Mouse (Mus musculus): Measurements from ENCODE around the gene Ttl.

Gene Ttl
- long read RNA-seq, experiment 1, full-length matches to known transcripts: 4 of 9 reads
- long read RNA-seq, experiment 1, partial matches to known transcripts: 1 of 9 reads
- long read RNA-seq, experiment 1, other reads (novel, unspliced or antisense): 4 of 9 reads
- long read RNA-seq, experiment 2, full-length matches to known transcripts: 11 of 13 reads
- long read RNA-seq, experiment 2, partial matches to known transcripts: 0 of 13 reads
- long read RNA-seq, experiment 2, other reads (novel, unspliced or antisense): 2 of 13 reads

- intact Hi-C loops (cut with DNase I): no loop called here
Observed at GRCm38 (mm10) chr2:129065437-129066282, at the start of gene Ttl. Gene Ttl, plus strand, starts transcription at chr2:129065942.

GRCm38 (mm10) chr2:129020106-129020505, 45.6 kb upstream of the Ttl start:
- intact Hi-C loops (cut with DNase I): no loop called here

GRCm38 (mm10) chr2:129024820-129025219, 40.9 kb upstream of the Ttl start:
- intact Hi-C loops (cut with DNase I): no loop called here

DNA sequence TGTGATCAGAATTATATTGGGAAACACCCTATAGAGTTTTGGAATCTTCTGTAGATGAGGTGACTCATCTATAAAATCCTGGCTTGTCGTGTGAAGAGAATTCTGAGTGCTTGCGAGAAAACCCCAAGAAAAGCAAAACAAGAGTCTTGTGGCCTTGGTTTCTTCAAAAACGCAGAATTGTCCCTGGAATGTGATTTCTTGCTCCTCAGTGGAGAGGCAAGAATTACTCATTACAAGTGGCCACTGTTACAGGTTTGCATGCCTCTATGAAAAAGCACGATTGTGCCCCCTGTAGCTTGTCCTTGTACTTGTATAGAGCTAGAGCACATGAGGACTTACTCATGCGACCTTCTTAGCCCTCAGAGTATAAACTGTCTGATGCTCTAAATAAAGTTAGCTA, 30.4 kb upstream of the Ttl start:
- intact Hi-C loops (cut with DNase I): no loop called here

- intact Hi-C loops (cut with DNase I): no loop called here
Observed at GRCm38 (mm10) chr2:129038426-129038936, 27.3 kb upstream of the Ttl start.

GRCm38 (mm10) chr2:129038937-129039631, 26.7 kb upstream of the Ttl start:
- intact Hi-C loops (cut with DNase I): no loop called here

DNA sequence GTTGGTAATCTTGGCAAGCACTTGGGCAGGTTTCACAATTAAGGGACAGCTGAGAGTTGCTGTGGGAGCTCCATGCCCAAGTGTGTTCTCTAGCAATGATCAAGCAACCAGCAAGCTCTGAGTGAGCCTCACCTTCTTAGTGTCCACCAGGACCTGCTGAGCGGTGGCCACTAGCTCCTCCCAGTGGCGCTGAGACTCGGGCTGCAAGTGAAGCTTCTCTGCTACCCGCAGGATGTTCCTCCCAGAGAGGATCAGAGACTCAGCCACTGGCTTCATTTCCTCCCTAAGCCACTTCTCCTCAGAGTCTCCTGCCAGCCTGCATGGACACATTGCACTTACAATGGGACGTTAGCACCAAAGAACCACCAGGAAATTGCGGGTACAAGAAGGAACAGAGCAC, 25.2 kb upstream of the Ttl start:
- intact Hi-C loops (cut with DNase I): no loop called here

GRCm38 (mm10) chr2:129046172-129046845, 19.4 kb upstream of the Ttl start:
- intact Hi-C loops (cut with DNase I): no loop called here

DNA sequence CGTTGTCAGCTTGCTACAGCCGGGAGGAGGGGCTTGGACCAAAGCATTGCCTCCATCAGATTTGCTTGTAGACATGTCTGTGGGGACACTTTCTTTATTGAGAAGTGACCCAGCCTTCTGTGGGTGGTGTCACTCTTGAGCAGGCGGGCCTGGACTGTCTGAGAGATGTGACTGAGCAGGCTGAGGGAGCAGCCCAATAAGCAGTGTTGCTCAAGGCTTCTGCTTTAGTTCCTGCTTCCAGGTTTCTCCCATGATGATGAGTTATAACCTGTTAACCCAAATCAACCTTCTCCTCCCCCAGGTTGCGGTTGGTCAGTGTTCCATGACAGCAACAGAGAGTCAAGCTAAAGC, 18.9 kb upstream of the Ttl start:
- intact Hi-C loops (cut with DNase I): no loop called here

DNA sequence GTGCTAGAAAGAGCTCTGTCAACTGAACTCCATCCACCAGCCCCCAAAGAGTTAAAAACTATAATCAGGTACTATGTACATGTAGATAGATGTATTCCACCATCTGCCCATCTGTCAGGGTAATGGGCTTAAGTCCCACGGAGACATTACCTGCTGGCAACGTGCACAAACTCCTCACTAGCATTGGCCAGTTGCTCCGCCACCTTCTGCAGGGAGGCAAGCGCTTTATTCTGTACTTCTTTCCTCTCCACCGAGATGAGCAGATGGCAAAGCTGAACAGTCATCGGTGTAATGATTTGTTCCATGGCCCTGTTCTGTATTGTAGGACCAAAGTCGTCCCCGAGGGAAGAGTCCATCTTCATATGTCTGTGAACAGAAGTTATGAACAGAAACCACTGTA, 17.9 kb upstream of the Ttl start, which contains the start of gene Vinac1:
TSS of gene Vinac1 (minus strand) at position 362 of the 400 bp plus-strand sequence.
- intact Hi-C loops (cut with DNase I): no loop called here

- intact Hi-C loops (cut with DNase I): no loop called here
Observed at GRCm38 (mm10) chr2:129052451-129052983, 13.2 kb upstream of the Ttl start.

GRCm38 (mm10) chr2:129055741-129056140, 10.0 kb upstream of the Ttl start:
- intact Hi-C loops (cut with DNase I): no loop called here

DNA sequence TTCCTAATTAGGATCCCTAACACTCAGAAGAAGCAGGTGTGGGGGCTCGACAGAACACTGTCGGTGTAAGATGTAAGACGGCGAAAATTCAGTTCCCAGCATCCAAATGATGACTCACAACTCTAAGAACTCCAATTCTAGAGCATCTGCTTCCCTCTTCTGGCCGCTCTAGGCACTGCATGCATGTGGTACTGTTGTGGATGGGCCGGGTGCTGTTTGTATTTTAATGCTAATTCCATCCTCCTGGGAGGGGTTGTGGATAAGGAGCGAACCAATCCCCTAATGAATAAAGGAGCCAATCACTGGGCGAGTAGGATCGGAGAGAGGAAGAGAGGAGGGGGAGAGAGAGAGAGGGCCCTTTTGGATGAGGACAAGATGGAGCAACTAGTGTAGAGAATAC, 9.1 kb upstream of the Ttl start:
- intact Hi-C loops (cut with DNase I): no loop called here

DNA sequence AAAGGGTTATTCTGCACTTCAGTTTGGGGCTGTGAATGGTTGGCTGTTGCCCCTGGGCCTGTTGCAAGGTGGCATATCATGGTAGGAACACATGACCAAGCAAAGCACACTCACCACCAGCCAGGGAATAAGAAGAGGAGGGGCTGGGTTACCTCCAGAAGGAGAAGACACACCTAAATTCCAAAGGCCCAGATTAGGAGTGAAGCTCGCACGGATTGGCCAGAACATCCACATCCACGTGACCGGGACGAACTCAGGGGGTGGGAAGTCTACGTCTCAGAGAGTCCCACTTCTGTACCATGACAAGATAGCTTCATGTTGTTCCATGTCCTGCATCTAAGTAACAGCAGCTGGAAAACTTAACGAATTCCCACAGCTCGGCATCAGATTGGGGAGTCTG, 8.5 kb upstream of the Ttl start:
- intact Hi-C loops (cut with DNase I): no loop called here

DNA sequence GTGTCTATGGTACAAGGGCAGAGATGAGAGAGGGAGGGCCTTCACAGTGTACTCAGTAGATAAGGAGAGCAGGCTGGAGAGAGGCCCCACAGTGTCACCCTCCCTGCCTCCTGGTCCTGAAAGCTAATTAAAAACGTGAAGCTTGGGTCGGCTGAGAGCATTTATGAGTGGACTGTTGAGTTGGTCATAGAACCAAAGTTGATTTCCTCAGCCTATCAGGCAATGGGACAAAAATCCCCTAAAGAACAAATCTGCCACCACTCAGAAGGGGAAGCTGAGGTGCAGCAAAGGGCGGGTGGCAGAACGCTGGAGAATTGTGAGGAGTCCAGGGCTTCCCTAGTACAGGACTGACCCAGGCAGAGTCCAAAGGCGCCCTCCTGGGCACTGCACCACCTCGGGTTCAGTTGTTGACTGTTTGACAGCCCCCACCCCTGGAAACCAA, 7.8 kb upstream of the Ttl start:
- intact Hi-C loops (cut with DNase I): no loop called here

- intact Hi-C loops (cut with DNase I): no loop called here
Observed at GRCm38 (mm10) chr2:129061456-129062059, 4.2 kb upstream of the Ttl start.

DNA sequence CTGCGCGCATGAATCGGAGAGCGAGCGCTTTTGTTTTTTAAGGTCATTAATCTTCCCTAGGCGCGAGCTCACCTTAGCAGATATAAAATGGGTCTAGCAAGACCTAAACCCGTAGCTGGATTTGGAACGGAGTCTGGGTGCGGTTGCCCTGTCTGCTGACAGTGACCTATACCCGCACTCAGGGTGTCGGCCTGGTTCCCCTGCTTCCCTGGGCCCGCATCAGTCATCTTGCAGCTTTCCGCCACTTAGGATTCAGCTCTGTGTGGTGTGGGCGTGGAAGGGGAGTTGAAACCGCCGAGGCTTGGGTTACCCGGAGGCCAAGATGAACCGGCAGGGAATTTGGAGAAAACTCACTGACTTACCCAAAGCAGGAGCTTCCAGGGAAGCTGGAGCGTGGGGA, 584 bp downstream of the Ttl start:
- intact Hi-C loops (cut with DNase I): no loop called here

DNA sequence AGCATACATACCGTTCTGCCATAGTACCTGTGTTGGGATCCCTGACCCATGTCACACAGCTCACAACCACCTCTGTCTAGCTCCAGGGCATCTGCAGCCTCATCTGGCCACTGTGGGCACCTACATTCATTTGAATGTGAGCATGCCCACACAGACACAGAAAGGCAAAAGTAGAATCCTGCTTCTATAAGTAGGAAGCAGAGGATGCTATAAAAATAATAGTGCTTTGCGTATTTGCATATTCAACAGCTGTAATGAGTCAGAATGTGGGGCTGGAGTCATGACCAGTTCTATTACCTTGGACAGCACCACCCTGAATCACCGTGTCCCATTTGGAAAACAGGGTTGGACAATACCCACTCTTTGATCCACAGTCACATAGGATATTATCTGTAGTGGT, 4.6 kb downstream of the Ttl start:
- intact Hi-C loops (cut with DNase I): no loop called here

- intact Hi-C loops (cut with DNase I): loop anchor here (5.0 kb wide), 2 partner anchors 71 to 131 kb away; no protein-coding TSS in a partner anchor
Observed at GRCm38 (mm10) chr2:129078313-129078712, 12.6 kb downstream of the Ttl start.

DNA sequence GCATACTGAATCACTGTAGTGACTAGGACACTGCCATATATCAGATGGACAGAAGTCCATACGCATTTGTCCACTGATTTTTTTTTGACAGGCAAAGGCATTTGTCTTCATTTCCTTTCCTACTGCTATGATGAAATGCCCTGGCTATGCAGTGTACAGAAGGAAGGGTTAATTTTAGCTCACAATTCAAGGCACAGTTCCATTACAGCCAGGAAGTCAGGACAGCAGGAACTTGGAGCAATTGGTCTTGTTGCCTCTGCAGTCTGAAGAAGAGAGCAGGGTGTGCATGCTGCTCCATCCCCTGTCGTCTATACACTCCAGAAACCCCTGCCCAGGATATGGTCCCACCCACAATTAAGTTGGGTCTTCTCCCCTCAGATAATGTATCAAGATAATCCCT, 13.5 kb downstream of the Ttl start:
- intact Hi-C loops (cut with DNase I): loop anchor here (5.0 kb wide), 2 partner anchors 72 to 132 kb away; no protein-coding TSS in a partner anchor
